Mouse (Mus musculus): ENCODE data around the gene Olfr575.

Gene Olfr575

DNA sequence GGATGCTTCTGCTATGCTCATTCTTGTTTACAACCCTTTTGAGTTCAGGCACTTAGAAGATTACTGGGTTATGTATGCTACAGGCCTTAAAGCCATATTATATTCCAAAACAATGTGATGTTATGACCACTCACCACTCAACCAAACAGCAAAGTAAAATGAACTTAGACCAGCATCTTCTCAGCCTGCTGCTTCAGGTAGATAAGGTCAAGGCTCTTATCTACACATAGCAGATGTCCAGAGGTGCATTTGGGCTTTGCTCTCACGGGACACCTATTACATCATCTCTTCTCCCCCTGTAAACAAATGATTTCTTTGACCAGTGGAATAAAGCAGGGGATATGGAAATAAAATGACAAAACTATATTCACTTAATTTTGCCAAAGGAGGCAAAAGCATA, at the start of gene Olfr575:
TSS of gene Olfr575 (minus strand) at position 183 of the 400 bp plus-strand sequence.
- DNase-seq (ENCODE audit: low read depth, low spot score), result peak; percentile 42

DNA sequence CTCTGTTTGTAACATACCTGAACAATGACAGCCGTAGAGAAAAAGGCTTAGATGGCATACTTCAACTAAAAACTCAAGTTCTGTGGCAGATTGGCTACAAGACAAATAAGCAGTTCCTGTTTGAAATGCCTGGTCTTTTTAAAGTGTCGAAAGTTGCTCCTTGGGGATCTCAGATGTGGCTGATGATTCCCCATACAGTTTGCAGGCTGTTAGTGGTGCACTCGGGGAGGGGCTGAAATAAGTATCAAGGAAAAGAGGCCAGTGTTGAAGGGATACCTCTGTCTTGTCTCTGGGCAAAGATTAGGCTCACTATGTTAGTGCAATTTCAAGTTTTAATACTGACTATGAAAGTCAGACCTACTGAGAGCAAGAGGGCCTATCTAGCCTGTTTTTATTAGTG, 30.6 kb upstream of the Olfr575 start, which contains the start of gene Olfr578:
TSS of gene Olfr578 (minus strand) at position 101 of the 400 bp plus-strand sequence.
- no peak for DNase-seq (ENCODE audit: low read depth, low spot score)

DNA sequence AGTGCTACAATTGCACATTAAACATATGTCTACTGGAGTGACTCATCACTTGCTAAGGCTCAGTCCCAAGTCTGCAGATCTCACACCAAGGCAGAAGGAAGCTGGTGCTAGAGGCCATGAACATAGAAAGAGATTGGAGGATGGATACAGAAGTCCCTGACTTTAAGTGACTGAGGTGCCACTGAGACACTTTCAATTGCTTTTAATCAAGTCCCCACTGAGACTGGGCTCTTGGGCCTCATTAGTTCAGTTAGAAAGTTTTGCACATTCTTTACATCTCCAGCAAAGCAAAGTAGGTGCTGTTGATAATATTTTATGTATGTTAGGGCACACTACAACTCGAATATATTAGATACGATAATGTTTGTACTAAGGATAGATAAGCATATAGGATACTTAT, 17.3 kb upstream of the Olfr575 start, which contains the start of gene Olfr577:
TSS of gene Olfr577 (minus strand) at position 101 of the 400 bp plus-strand sequence.
- DNase-seq (ENCODE audit: low read depth, low spot score), result no peak

DNA sequence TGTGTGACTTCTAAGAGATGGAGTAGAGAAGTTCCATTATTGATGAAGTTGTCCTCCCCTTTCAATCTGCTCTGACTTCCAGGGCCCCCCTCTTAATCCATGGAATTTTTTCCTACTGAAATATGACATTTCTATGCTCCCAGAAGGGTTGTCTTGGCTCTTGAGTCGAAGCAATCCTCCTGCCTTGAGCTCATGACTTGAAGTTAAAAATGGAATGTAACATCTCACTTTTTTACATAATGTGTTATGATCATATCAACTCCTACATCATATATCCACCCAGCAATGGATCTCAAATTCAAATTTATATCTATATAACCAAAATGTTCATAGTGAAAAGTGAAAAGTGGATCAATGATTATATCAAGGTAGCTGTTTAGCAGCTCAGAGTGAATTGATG, 15.8 kb upstream of the Olfr575 start:
- DNase-seq (ENCODE audit: low read depth, low spot score), result no peak

DNA sequence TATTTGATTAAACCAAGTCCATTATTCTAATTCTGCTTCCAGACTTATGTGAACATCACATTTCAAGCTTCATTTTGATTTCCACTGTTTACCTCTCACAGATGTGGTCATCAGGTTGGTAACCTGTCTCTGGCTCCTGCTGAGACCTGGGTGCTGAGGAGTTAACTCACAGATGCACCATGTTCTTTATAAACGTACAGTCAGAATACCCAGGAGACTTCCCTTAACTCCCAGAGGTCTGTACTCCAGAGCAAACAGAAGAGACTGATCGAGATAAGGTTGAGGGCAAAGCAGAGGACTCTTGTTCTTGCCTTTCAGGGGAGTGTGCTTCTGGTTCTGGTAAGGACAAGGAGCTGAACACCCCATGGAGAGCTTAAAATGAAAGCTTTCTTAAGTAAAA, 3.8 kb upstream of the Olfr575 start, which contains the start of gene Olfr576:
TSS of gene Olfr576 (plus strand) at position 301 of the 400 bp plus-strand sequence.
- DNase-seq (ENCODE audit: low read depth, low spot score), result no peak

DNA sequence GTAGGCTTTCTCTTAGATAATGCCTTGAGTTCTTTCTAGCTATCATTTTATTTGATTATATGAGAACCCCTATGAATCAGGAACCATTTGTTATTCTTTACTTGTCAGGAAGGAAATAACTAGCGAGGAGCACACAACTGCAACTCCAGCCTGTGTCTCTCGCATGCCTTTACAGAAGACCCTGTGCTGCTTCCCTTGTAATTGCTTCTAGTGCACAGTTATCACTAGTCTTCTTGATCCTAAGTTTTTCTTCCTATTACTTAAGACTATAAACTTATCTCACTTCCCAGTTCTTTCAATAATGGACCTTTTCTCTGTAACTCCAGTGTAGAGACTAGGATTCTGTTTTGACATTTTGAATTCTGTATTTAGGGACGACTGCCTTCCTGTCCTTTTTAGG, 438 bp downstream of the Olfr575 start:
- DNase-seq (ENCODE audit: low read depth, low spot score), result no peak

DNA sequence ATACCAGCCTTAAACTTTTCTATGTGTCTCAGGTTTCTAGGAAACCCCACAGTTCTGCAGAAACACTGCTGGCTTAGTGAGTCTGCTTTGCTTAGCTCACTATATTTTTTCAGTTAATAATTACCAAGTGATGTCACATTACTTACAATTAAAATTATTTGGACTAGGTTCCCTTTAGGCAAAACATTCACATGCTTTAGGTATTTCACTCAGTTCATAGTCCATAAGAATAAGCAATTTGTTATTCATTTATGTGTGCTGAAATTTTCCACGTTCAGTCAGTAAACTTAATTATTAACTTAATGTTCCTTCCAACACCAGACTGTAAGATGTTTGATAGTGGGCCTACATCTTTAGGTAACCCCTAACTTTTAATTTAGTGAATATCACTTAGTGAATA, 7.8 kb downstream of the Olfr575 start:
- no peak for DNase-seq (ENCODE audit: low read depth, low spot score)

DNA sequence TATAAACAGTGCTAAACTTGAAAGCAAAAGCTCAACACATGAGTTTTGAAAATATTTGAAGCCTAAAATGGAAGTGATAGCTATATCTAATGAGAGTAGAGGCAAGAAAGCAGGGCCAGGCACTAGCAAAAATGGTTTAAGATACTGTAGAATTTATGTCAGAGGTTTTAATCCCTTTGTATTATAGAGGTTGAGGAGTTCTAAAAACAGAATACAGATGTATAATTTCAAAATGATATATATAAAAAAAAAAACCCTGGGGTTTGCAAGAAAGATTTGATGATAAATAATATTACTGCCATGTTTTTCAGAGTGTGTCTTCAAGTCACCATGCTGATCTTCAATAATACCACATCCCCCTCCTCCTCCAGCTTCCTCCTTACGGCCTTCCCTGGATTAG, 10.4 kb downstream of the Olfr575 start, which contains the start of gene Olfr574:
TSS of gene Olfr574 (plus strand) at position 301 of the 400 bp plus-strand sequence.
- no peak for DNase-seq (ENCODE audit: low read depth, low spot score)

DNA sequence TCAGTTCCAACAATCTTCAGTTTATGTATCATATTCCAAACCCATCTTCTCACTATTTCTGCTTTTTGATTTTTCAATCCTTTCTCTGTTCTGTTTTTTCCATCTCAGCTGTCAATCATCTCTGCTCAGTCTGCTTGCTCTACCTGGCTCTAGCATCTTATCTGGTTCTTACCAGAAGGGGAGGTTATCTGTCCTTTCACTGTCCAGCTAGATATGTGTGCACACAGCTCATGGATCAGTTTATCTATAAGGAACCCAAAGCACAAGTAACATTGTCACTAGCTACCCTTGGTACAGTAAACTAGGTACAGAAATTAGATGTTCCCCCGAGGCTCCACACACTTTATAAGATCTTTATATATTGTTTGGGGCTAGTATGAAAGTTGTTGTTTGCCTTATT, 15.2 kb downstream of the Olfr575 start:
- no peak for DNase-seq (ENCODE audit: low read depth, low spot score)

DNA sequence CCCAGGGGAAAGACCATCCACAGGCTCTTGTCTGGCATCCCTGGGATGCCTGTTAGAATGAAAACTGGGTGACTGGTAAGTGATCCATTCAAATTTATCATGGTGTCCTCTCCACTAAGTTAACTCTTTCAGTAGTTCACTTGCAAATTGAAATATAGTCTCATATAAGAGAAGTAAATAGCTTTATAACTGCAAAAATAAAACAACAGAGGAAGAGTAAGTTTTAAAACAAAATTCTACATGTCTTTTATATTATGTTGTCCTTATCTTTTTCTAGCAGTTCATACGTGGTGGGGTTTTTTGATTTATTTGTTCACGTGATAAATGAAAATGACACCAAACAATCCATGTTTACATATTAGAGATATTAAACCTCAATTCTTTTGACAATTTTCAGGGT, 16.1 kb downstream of the Olfr575 start, which contains the start of gene Olfr573-ps1:
TSS of gene Olfr573-ps1 (minus strand) at position 101 of the 400 bp plus-strand sequence.
- DNase-seq (ENCODE audit: low read depth, low spot score), result no peak

DNA sequence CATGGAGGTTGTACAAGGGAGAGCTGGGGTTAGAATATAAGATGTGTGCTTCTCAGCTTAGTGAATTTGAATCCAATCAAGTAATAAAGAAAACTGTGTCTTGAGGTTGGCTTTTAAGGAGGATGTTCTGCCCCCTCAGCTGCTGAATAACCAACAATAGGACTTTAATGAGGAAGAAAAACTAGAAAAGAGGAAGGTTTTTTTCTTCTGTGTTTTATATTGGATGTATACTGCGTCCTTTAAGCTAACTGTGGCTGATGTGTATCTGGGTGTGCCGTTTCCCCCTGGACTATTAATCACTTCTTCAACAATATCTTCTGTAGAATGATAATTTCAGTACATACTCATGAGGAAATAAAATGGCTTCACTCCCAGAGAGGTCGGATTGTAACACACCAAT, 31.5 kb downstream of the Olfr575 start:
- DNase-seq (ENCODE audit: low read depth, low spot score), result no peak

DNA sequence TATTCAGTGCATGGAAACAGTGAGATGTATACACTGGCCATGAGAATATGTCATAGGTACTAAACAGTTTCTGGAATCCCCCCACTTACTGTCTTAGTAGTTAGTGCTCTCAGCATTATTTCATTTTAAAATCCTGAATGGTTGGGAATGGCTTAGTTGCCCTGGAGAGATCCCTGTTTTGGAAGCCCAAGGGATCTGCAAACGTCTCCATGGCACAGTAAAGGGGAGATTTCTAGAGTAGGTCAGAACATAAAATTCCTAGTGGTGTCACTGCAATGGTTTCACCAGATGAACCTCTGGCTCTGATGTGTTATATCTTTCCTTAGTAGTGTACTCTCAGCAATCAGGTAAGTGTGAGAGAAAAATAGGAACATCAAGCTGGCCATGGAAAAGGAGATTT, 34.5 kb downstream of the Olfr575 start, which contains the start of gene Olfr572:
TSS of gene Olfr572 (plus strand) at position 301 of the 400 bp plus-strand sequence.
- no peak for DNase-seq (ENCODE audit: low read depth, low spot score)

DNA sequence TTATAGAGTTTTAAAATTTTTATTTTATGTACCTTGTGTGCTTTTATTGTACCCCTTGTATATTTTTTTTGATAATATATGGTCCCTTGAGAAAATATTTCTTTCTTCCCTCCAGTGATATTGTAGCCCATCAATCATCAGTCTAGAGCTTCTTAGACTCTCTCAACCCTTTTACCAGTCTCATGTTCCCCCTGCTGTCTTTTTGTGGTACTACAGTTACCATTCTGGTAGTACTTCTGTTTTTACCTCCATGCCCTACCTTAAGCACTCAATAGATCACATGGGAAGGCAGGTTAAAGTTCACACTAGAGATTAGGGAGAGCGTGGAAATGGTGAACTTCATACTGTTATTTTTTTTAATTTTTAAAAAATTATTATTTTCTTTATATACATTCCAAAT, 38.9 kb downstream of the Olfr575 start:
- DNase-seq (ENCODE audit: low read depth, low spot score), result peak; percentile 21

DNA sequence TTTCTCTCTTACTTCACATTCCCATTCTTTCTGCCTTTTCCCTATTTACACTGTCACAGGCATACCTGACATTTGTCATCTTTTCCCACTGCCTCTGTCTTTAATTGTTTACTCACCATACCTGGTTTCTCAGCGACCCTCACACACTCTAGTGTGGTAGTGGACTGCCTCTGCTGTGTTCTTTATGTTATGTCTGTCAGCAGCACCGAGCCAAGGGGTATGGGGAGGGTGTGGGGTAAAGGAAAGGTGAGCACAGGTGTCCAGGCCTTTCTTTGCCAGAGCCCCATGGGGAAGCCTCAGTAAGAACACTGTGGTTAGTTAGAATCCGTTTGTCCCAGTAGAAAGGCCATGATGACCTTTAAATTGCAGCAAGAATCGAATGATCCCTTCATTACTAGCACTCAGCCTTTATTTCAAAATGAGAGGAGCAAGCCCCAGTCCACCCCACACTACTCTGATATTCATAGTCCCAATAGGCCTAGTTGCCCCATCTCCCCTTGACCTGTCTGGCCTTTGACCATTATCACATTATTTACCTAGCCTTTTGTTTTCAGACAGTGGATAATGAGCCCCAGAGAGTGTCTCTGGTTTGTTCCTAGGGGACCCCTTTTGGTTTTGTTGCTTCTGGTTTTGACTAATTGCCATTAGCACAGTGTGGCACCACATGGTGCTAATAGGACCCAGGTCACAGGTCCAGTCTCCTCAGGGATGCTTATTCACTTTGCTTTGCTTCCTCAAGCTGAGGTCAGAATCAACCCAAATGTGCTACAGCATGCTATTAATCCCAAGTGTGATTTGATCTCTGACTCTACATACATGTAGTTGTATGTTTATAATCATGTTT, 41.3 kb downstream of the Olfr575 start, which contains the start of gene Olfr571:
TSS of gene Olfr571 (minus strand) at position 505 of the 844 bp plus-strand sequence.
- DNase-seq (ENCODE audit: low read depth, low spot score), result no peak

DNA sequence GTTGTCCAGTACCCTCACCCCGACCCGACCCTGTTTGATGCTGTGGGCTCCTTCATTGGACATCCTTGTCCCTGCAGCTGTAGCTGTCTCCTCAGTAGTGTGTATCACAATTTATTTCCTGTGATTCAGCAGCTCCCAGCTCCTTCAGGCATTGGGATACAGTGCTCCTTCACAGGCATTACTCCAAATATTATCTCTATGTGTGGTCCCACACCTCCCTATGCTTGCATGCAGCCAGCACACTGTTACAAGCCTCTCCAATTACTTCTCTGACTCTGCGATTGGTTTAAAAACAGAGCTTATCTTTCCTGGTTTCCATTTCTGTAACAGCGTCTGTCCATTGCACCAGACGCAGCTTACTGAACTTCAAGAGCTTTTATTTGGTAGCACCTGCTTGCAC, 42.2 kb downstream of the Olfr575 start:
- no peak for DNase-seq (ENCODE audit: low read depth, low spot score)

DNA sequence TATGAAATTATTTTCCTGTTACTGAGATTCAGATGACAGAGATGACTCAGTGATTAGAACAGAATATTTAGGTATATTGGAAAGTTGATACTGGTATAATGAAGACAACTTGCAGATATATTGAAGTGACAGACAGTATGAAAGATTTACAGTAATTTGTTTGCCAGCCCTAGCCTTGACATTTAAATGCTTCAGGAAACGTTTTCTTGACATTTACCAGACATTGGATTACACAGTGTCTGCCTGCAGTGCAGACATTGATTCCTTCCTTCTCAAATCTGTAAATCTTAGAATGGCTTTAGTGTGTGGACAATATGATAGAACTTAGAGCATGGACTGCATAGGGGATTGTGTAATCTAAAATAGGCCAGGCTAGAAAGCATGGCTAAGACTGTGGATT, 43.3 kb downstream of the Olfr575 start:
- DNase-seq (ENCODE audit: low read depth, low spot score), result no peak
